In genomic region chr1:34842887-34843618, GRCm38 (mm10) we compare ENCODE assay signal across 8 mouse cellular contexts. TPM values are rescaled to one million over a fixed set of nuclear protein-coding genes. Genes with fewer than 3 reads are reported as not detected.
A peak's percentile ranks its signal among the peaks of the same experiment; 100 is the strongest.
DNase-seq lines count a peak whose midpoint lies in the region; ATAC-seq and TF ChIP-seq lines count a peak whose summit lies in the region.

Gene Fam168b (minus strand): TSS chr1:34843065.

- no peak for TF ChIP-seq CTCF in bone marrow, adult 2 months (IDR thresholded peaks at IDR 0.05; ENCODE audit: control insufficient read depth, insufficient read depth, low read length)

- H3K27me3 ChIP-seq in embryonic facial prominence, embryonic 15.5 days, result no peaks in the 10 kb centered on the region
- H3K27me3 ChIP-seq in kidney, embryonic 14.5 days (ENCODE audit: control insufficient read depth, insufficient read depth, low read length), result no peaks in the 10 kb centered on the region
- H3K27me3 ChIP-seq in limb, embryonic 15.5 days, result no peaks in the 10 kb centered on the region

- ATAC-seq in embryonic facial prominence, embryonic 15.5 days (ENCODE audit: insufficient number of reproducible peaks, low FRiP score, low TSS enrichment, low read depth), result peak; percentile 91
- ATAC-seq in kidney, embryonic 14.5 days (ENCODE audit: low FRiP score, low TSS enrichment), result peak; percentile 85
- peak; percentile 87 for ATAC-seq in limb, embryonic 15.5 days (ENCODE audit: insufficient number of reproducible peaks, low FRiP score, low TSS enrichment, low read depth)

- H3K36me3 ChIP-seq in embryonic facial prominence, embryonic 15.5 days, result no peaks in the 10 kb centered on the region
- H3K36me3 ChIP-seq in kidney, embryonic 14.5 days (ENCODE audit: control insufficient read depth, insufficient read depth, low read length), result no peaks in the 10 kb centered on the region
- H3K36me3 ChIP-seq in limb, embryonic 15.5 days, result no peaks in the 10 kb centered on the region

- DNase-seq in 416B (ENCODE audit: low read depth), result peak; percentile 79
- peak; percentile 87 to 90 for DNase-seq in heart, adult 9 months (ENCODE audit: low spot score in 2 of 2)
- DNase-seq in monocyte, adult 2 months (ENCODE audit: low read depth in 1 of 2, low spot score in 2 of 2), result peak; percentile 52 to 75
- DNase-seq in spleen, postnatal 36 days (ENCODE audit: low spot score in 2 of 2), result peak; percentile 86 to 89

- peak within 1 kb of the TSS; percentile 52 for H3K4me2 ChIP-seq in embryonic facial prominence, embryonic 15.5 days (replicated peaks)
- peak within 1 kb of the TSS; percentile 92 for H3K4me2 ChIP-seq in kidney, embryonic 14.5 days (replicated peaks; ENCODE audit: low read depth, low read length)
- peak within 1 kb of the TSS; percentile 76 for H3K4me2 ChIP-seq in limb, embryonic 15.5 days

- 2% methylated on average over 54 of the region's 59 CpGs for WGBS in bone marrow, adult 2 months
- WGBS in embryonic facial prominence, embryonic 15.5 days, result under 1% methylated on average over 42 of the region's 59 CpGs
- WGBS in kidney, embryonic 14.5 days, result 2% methylated on average over 47 of the region's 59 CpGs
- under 1% methylated on average over 52 of the region's 59 CpGs for WGBS in limb, embryonic 15.5 days

- no peaks in the 10 kb centered on the region for H3K9me3 ChIP-seq in embryonic facial prominence, embryonic 15.5 days (replicated peaks)
- no peaks in the 10 kb centered on the region for H3K9me3 ChIP-seq in kidney, embryonic 14.5 days (ENCODE audit: control insufficient read depth, low read length)
- no peaks in the 10 kb centered on the region for H3K9me3 ChIP-seq in limb, embryonic 15.5 days

- H3K4me1 ChIP-seq in bone marrow, adult 2 months (ENCODE audit: control insufficient read depth, insufficient read depth, low read length), result peaks cover 8% of the 10 kb centered on the region
- H3K4me1 ChIP-seq in embryonic facial prominence, embryonic 15.5 days, result peaks cover 22% of the 10 kb centered on the region
- H3K4me1 ChIP-seq in kidney, embryonic 14.5 days (ENCODE audit: control insufficient read depth, insufficient read depth, low read length), result peaks cover 14% of the 10 kb centered on the region
- H3K4me1 ChIP-seq in limb, embryonic 15.5 days, result peaks cover 24% of the 10 kb centered on the region

- TF ChIP-seq POLR2A in bone marrow, adult 2 months (IDR thresholded peaks at IDR 0.05; ENCODE audit: borderline replicate concordance, control insufficient read depth, low read depth, low read length), result peak; percentile 85; the same call in 1 of the 2 replicates

- peak within 1 kb of the TSS; percentile 90 for H3K4me3 ChIP-seq in bone marrow, adult 2 months (replicated peaks; ENCODE audit: control insufficient read depth, low read depth, low read length)
- H3K4me3 ChIP-seq in embryonic facial prominence, embryonic 15.5 days (replicated peaks), result peak within 1 kb of the TSS; percentile 84
- H3K4me3 ChIP-seq in kidney, embryonic 14.5 days (ENCODE audit: low read length), result peak within 1 kb of the TSS; percentile 82
- peak within 1 kb of the TSS; percentile 81 for H3K4me3 ChIP-seq in limb, embryonic 15.5 days

- H3K27ac ChIP-seq in bone marrow, adult 2 months (ENCODE audit: control insufficient read depth, insufficient read depth, low read depth, low read length, poor library complexity), result peak within 1 kb of the TSS; percentile 98
- peak within 1 kb of the TSS; percentile 98 for H3K27ac ChIP-seq in embryonic facial prominence, embryonic 15.5 days (replicated peaks)
- peak within 1 kb of the TSS; percentile 94 for H3K27ac ChIP-seq in kidney, embryonic 14.5 days (ENCODE audit: low read depth, low read length)
- H3K27ac ChIP-seq in limb, embryonic 15.5 days, result peak within 1 kb of the TSS; percentile 99

- peak within 1 kb of the TSS; percentile 93 for H3K9ac ChIP-seq in embryonic facial prominence, embryonic 15.5 days
- peak within 1 kb of the TSS; percentile 95 for H3K9ac ChIP-seq in kidney, embryonic 14.5 days (ENCODE audit: low read depth, low read length)
- H3K9ac ChIP-seq in limb, embryonic 15.5 days, result peak within 1 kb of the TSS; percentile 90

RNA-seq across cellular contexts. Expression of gene Fam168b, which starts in this region (rescaled TPM):
- polyA plus RNA-seq in bone marrow, adult 2 months (2011; ENCODE audit: insufficient read depth, insufficient read length, low replicate concordance, missing spikeins), result 22.2 and 28.7 TPM in 2 replicates
- polyA plus RNA-seq in embryonic facial prominence, embryonic 15.5 days (2015; fragmentation: Nextera tagmentation; extraction: Ambion mirVana), result 75.6 and 78.0 TPM in 2 replicates
- polyA plus RNA-seq in kidney, embryonic 14.5 days (2014; fragmentation: Nextera tagmentation; extraction: Ambion mirVana), result 39.8 and 68.8 TPM in 2 replicates
- polyA plus RNA-seq in limb, embryonic 15.5 days (2015; fragmentation: Nextera tagmentation; extraction: Ambion mirVana), result 64.1 and 75.6 TPM in 2 replicates

Comparison
In these comparisons a context has a peak if more than half of its experiments do, and no peak if none do; other contexts are left out.
1. Peak in every context shown above with its lines: DNase-seq, ATAC-seq, H3K4me3 ChIP-seq and H3K27ac ChIP-seq.